Mouse (Mus musculus): ENCODE data around the gene Hopx.

GRCm38 (mm10) chr5:77075951-77076350 lies 39.0 kb downstream of the Hopx start:
- TF ChIP-seq CTCF (IDR thresholded peaks at IDR 0.05; ENCODE audit: extremely low read depth, insufficient read depth, insufficient read length, insufficient replicate concordance) (no peak), POLR2A (IDR thresholded peaks at IDR 0.05; ENCODE audit: low read depth, low read length) (no peak)

Data from spleen, adult 2 months (tissue).